Mouse (Mus musculus): ENCODE measurements around the gene Spem1. TPM values are rescaled to one million over a fixed set of nuclear protein-coding genes. Genes with fewer than 3 reads are reported as not detected.
A peak's percentile ranks its signal among the peaks of the same experiment; 100 is the strongest.

Spem1 gene
- total and polyA plus RNA-seq, 3 experiments, result not detected

DNA sequence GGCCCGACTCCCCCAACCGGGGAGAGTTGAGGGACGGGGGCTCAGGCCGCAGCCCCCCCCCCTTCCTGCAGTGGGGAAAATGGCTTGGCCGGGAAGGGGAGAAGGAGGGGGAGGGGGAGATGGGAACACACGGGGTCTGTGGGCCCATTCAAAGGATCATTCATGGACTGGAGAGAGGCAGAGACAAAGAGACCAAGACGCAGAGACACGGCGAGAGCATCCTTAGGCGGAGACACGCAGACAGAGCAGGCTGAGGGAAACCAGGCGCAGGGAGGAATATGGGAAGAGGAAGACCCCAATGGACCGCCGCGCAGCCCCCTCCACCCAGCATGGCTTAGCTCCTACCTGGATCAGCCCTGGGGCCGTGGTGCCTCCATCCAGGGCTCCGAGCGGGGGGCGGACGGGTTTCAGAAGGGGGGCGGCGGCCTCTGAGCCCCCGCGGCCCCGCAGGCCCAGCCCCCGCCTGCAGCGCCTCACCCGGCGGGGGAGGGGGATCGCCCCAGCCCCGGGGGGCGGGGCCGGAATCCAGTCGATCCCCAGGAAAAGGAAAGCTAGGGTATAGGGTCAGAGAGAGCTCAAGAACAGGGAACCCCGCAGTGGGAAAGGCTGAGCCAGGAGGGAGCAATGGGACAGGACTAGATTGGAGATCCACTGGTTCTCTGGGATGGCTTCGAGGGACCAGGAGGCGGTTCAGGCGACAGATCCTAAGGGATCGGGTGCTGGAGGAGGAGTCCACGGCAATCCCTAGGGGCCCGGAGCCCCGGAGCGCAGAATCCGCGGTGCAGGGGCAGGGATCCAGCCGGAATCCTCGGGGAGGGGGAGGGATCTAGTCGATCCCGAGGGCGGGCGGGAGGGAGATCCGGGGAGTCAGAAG, 15.0 kb upstream of the Spem1 start:
- no peak for DNase-seq

DNA sequence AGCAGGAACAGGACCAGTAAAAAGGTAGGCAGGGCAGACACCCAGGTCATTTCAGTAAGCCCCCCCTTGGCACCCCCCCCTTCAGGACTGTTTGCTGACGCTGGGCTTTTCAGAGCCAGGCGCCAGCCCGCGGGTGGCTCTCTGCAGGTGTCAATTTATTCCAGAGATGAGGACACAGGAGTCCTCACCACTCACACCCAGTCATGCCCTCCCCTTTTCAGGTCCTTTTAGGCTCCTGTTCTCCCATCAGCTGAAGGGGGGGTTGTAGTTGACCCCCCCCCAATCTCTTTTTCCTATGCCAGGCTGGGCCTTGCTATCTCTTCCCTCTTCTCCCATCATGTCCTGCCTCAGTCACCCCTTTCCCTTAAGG, 14.0 kb upstream of the Spem1 start:
- no peak for DNase-seq

DNA sequence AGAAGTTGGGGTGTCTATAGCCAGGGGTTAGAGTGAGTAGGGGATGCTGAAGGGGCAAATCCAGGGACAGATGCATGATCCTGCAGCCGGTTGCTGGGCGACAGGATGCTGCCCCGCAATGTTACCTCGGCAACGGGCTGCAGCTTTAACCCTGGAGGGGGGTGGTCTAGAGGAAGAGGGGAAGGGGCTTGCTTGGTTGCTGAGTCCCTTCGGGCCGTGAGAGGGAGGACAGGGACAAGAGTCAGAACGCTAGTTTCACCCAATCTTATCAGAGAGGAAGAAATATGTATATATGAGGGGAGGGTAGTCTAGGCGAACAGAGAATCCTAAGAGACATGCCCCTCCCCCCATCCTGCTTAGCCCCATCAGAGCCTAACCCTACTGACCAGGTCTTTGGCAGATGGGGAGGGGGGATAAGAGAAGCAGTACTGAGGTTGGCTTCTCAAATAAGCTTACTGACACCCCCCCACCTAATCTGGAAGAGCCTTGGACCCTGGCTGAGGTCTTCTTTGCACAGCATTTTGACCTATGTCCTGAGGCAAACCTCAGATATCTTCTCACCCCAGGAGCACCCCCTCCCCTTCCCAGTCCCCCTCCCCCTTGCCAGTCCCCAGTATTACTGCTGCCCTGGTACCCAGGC, 13.5 kb upstream of the Spem1 start:
- DNase-seq, result no peak

DNA sequence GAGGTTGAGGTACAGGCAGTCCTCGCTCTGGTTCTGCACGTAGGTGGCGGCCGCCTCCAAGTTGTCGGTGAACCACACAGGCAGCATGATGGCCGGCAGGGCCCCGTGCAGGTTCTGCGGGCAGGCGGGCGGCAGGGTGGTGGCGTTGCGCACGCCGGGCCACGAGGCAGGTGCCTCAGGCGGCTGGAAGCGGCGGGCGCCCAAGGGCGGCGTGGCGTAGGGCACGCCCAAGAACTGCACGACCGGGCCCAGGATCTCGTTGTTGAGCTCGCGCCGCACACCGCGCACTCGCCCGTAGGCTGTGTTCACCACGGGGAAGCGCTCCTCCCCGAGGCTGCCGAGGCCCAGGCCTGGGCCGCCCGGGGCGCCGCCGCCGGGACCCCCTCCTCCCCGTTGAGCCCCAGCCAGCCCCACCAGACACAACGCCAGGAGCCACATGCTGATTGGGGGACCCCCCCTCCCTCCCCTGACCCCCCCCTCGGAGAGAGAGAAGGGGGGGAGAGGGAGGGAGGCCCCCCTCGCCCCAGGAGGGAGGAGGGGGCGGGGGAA, 12.1 kb upstream of the Spem1 start:
- DNase-seq, result peak; percentile 47

DNA sequence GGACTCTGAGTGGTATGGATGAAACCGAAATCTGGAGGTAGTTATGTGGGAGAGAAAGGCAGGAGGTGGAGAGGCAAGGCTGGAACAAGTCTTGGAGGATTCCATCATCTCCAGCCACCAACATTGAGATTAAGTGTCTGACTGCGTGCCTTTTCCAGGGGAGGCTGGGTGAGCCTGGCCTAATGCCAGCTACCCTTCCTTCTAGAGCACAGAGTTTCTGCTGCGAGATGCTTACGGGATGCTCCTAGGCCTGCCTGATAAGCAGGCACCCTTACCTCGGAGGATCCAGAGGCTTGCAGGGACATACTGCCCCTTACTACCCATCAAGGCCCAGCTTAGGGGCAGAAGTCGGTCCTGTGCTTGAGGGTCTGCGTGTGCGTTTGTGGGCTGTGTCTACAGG, 11.6 kb upstream of the Spem1 start:
- no peak for DNase-seq

DNA sequence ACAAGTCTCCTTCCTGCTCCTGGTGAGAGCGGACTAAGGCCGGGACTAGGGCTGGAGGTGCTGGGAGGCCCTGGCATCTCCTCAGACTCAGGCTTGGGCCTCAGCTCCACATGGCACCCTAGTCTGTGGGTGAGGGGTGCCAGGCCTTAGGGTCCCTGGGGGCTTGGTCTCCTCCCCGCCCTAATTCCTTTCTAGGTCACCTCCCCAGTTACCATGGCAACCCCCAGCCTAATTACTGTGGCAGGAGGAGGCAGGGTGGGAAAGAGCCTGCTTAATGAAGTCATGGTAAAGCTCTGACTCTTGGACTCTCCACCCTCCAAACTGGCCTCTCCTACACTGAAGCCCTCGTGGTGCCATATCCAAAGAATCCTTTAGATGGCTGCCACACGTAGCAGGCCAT, 6.9 kb upstream of the Spem1 start:
- DNase-seq, result no peak

GRCm38 (mm10) chr11:69823456-69823855, 1.5 kb upstream of the Spem1 start:
- no peak for DNase-seq

DNA sequence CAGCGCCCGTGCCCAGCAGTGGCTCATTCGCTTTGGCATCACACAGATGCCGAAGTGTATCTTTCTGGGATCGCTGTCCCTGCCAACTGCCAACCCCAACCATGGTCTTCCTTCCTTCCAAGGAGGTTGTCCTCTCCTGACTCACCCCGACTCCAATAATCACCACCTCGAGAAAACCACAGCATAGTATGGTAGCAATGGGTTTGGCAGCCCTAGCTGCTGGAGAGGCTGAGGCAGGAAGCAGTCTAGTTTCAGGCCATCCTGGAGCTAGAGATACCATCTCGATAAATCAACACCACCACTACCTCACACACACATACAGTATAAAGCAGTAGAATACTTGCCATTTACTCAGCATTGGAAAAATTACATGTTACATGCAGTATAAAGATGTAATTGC, 3.1 kb downstream of the Spem1 start:
- DNase-seq, result no peak

GRCm38 (mm10) chr11:69818365-69818764, 3.6 kb downstream of the Spem1 start, which contains the start of gene Spem2:
Spem2 (minus strand) TSS chr11:69818465.
- DNase-seq, result no peak

DNA sequence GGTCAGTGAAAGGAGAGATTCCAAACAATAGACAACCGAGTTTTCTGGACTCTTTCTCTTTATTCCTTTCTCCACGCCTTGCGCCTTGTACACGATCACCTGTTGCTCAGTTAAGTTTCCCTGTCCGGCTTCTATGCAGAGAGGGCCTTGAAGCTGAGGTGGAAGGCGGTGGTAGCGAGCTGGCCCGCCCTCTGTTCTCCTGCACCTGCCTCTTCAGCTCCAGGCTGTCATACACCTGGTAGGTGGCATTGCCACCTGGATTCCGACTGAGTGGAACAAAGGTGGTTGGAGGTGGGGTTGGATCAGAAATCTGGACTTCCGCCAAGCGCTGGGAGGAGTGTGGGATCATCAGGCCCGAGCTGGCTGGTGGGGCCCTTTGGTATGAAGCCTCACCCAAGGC, 5.5 kb downstream of the Spem1 start:
- DNase-seq, result no peak

- no peak for DNase-seq
These were observed 6.8 kb downstream of the Spem1 start, which contains the start of gene Gm39566 for GRCm38 (mm10) chr11:69815155-69815554. Gm39566 (minus strand) TSS chr11:69815298.

- no peak for DNase-seq
These were observed 11.7 kb downstream of the Spem1 start for GRCm38 (mm10) chr11:69810280-69810679.

- DNase-seq, result no peak
These were observed 14.3 kb downstream of the Spem1 start for GRCm38 (mm10) chr11:69807641-69808040.

DNA sequence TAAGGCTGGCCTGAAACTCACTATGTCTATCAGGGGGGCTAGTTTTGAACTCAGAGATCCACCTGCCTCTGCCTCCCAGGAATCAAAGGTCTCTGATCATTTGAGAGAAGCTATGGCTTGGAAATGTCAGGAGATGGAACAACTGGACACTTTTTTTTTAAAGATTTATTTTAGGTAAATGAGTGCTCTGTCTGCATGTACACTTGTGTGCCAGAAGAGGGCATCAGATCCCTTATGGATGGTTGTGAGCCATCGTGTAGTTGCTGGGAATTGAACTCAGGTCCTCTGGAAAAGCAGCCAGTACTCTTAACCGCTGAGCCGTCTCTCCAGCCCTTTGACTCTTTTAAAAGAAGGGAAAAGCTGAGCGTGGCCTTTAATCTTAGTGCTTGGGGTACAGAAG, 15.6 kb downstream of the Spem1 start:
- no peak for DNase-seq

GRCm38 (mm10) chr11:69804972-69805909, 16.7 kb downstream of the Spem1 start, which contains the start of gene Tmem102:
Tmem102 (minus strand) TSS chr11:69805624.
- no peak for DNase-seq

- DNase-seq, result no peak
These were observed 17.4 kb downstream of the Spem1 start for GRCm38 (mm10) chr11:69804652-69804940.

DNA sequence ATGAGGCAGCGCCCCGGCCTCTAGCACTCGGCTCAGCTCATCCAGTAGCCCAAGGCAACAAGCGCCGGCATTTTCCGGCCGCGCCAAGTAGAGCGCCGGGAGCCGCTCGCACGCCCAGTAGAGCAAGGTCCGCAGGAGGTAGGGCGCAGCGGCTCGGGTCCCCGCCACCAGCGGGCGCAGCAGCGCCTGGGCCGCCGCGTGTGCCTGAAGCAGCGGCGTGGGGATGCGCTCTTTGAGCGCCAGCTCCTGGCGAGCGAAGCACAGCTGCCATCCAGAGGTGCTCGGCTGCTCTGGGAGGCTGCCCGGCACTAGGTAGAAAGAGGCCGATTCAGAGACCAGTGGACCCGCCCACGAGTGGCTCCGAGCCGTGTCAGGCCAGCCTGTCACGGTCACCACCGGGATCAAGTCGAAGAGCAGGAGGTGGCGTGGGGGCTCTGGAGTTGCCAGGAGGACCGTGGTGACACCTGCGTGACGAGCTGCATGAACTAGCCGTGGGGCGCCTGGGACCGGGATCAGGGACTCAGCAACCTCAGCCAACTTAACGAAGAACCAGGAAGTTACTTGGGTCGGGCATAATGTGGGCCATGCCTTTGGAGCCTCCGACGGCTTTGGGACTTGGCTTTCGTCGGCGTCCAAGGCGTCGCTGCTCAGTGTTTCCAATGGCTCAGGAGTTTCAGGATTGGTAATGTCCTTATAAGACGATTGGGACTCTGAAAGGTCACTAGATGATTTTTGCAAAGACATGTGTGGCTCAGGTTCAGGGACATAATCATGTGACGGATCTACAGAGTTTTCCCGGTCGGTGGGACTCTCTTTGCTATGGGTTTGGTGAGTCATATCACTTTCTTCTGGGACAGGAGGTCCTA, 18.0 kb downstream of the Spem1 start:
- DNase-seq, result peak; percentile 92

- DNase-seq, result no peak
These were observed 18.7 kb downstream of the Spem1 start for GRCm38 (mm10) chr11:69803328-69803727.

GRCm38 (mm10) chr11:69802648-69803105, 19.3 kb downstream of the Spem1 start:
- peak; percentile 95 for DNase-seq

DNA sequence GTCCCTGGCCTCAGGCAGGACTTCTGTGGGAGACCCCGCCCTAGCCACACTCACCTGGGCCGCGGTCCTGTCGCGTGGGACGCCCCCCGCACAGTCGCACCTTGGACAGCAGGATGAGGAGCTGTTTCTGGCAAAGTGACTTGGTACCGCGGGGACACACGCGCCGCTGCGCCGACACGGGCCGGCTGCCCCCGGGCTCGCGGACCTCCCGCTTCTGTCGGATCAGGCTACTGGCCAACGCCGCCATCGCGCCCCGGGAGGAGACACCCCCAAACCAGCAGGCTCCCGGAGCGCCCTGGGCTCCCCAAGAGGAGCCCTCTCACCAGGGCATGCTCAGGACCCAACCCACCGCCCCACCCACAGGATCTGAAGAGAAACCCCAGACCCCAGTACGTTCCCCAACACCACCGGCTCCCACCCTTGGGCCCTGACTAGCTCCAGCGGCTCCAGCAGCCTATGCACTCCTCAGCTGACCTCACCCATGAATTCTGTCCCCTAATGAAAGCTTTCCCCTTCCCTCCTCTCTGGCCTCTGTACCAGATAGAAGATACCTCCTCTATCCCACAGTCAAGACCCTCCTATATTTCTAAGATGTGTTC, 20.5 kb downstream of the Spem1 start, which contains the start of gene Fgf11:
Gene Fgf11 (minus strand): TSS at position 479 of the 599 bp plus-strand sequence.
- no peak for DNase-seq

All from adrenal gland, adult 2 months (tissue).